Mouse (Mus musculus): Measurements from ENCODE around the gene Dolk. TPM values are rescaled to one million over a fixed set of nuclear protein-coding genes. Genes with fewer than 3 reads are reported as not detected.

The Dolk gene
- polyA plus RNA-seq (2012; rRNA removed): 14.4 and 15.7 TPM in 2 replicates

DNA sequence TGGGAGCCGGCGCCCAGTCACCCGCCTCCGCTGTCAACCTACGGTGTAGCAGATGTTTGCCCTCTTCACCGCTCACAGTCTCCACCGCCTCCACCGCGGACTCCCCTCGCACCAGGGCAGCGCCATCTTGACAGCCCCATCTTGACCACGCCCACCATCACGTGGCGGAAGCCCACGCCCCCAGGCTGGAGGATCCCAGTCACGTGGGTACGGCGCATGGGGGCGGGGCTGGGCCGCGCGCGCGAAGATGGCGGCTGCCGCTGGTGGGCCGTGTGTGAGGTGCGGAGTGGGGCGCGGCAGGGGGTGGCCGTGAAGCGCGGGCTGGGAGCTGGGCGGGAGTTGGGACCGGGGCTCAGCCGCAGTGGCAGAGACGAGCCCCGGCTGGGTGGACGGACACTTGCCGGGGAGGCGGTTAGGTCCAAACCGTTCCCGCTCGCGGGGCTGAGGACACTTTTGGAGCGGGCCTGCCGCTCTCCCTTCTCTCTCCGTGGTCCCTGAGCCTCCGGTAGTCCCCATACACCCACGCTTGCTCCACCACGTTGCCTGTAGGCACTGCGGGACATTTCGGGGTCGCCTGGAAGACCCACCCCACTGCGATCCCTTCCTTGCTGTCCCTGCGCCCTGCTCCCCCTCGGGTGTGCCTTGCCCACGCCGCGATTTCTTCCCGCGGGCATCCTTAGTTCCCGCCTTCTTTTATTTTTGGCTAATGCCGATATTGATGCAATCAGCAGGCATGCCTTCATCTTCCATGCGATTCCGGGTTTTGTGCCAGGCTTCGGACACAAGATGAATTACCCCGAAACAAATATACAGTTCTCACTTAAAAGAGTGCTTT, at the start of gene Dolk, which contains the start of gene Nup188:
Gene Dolk (minus strand): TSS at position 143 of the 835 bp plus-strand sequence.
Gene Nup188 (plus strand): TSS at position 206 of the 835 bp plus-strand sequence.
- peak; percentile 94 for DNase-seq (ENCODE audit: low spot score)

DNA sequence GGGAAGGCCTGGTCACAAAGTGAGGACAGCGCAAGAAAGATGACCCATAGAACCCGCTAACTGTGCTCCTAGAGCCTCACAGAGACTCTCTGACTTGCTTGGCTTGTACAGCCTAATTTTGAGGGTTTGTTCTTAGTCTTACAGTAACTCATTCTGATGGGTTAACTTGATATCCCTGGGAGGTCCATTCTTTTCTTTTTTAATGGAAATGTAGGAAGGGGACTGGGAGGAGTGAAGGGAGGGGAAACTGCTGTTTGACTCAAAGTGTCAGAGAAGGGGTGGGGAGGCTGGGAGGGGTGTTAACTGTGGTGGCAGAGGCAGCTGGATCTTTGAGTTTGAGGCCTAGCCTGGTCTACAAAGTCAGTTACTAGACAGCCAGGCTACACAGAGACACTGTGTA, 49.2 kb upstream of the Dolk start:
- no peak for DNase-seq (ENCODE audit: low spot score)

- no peak for DNase-seq (ENCODE audit: low spot score)
These were observed 42.7 kb upstream of the Dolk start for GRCm38 (mm10) chr2:30328791-30329190.

DNA sequence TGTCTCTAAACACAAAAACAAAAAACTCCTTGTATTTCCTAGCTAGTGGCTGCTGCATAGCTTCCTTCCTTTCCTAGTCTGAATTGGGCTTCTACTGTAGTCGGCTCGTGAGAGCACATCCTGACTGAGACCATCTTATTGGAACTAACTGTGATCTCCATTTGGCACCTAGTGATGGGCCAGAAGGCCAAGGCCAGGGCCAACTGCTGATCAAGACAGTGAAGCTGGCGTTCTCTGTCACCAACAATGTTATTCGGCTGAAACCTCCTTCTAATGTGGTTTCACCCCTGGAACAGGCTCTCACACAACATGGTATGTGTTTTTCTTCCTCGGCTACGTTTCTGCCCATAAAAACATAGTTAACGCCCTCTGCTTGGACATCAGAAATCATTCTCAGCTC, 41.1 kb upstream of the Dolk start:
- no peak for DNase-seq (ENCODE audit: low spot score)

GRCm38 (mm10) chr2:30325296-30325695, 39.2 kb upstream of the Dolk start:
- DNase-seq (ENCODE audit: low spot score): no peak

DNA sequence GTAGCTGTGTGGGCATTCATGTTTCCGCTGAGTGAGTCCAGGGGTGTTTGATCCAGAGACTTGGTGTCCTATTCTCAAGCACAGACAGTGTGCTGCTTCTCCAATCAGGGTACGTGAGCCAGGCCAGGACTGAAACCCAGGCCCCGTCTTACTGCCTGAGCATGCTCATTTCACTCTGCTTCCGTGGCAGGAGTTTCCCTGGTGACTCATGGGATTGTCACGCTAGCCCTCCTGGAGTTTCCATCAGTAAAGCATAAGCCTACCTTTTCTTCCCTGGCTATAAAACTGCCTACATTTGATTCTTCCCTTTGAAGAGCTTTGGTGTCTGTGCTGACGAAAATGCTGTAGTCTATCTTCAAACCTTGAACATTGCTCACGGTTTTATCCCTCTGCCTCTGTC, 37.0 kb upstream of the Dolk start:
- no peak for DNase-seq (ENCODE audit: low spot score)

DNA sequence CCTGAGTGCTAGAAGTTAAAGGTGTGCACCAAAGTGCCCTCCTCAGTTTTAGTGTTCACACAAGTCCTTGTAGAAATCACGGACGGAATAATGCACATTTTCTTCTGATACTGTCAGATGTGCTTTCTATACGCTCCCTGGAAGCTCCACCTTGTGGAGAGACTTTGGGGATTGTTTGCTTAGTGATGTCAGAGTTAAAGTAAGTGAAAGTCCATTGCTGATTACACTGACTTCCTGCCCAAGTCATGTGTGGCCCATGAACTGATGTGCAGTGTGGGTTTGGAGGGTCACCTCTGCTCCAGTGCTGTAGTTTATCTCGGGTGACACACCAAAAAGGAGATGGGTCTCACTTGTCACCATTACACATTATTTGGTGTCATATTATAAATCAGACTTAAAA, 33.1 kb upstream of the Dolk start:
- no peak for DNase-seq (ENCODE audit: low spot score)

DNA sequence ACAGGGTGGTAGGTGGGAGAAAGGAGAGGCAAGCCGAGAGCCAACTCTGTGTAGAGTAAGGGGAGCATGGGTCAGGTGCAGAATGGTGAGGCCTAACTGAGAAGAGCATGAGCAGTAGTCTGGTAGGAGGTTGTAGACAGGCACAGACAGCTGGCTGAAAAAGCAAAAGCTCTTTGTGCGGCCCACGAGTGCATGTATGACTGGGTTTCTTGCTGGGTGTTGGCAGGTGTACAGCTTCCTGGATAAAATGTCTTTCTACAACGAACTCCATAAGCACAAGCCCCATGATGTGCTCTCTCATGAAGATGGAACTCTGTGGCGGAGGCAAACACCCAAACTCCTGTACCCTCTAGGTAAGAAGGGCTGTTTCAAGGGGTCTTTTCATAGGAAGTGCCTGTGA, 30.8 kb upstream of the Dolk start:
- DNase-seq (ENCODE audit: low spot score): no peak

GRCm38 (mm10) chr2:30316136-30316535, 30.0 kb upstream of the Dolk start:
- DNase-seq (ENCODE audit: low spot score): no peak

GRCm38 (mm10) chr2:30311481-30311880, 25.3 kb upstream of the Dolk start:
- DNase-seq (ENCODE audit: low spot score): no peak

DNA sequence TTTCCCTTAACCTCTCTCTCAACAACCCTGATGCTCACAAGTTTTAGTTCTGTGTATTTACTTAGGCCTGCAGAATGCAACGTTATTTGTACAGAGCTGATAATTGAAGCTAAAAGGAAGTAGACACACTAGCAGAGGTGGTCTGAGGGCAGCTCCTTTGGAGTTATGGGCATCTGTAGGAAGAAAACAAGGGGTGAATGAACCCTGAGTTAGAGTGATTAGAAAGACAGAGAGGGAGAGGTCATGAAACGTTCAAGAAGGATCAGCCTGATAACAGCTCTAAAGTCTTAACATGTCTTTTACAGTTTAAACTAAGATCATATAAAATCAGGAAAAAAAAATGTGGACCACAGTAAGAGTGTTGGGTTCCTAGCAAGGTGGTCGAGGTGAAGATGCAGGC, 23.2 kb upstream of the Dolk start:
- DNase-seq (ENCODE audit: low spot score): no peak

- no peak for DNase-seq (ENCODE audit: low spot score)
These were observed 20.0 kb upstream of the Dolk start for GRCm38 (mm10) chr2:30306087-30306486.

GRCm38 (mm10) chr2:30299966-30300365, 13.8 kb upstream of the Dolk start:
- no peak for DNase-seq (ENCODE audit: low spot score)

DNA sequence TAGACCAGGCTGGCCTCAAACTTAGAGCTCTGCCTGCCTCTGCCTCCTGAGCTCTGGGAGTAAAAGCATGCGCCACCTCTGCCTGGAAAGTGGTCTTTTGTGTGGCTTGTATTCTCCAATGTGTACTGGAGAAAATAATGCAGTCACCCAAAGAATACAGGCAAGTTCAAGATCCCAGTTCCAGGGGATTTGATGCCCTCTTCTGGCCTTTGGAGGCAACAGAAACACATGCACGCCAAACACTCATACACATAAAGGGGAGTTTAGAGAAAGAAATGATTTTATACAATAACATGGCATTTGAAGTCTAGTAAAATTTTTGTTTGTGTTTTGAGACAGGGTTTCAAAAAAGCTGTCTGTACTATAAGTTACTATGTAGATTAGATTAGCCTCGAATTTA, 13.4 kb upstream of the Dolk start:
- no peak for DNase-seq (ENCODE audit: low spot score)

- no peak for DNase-seq (ENCODE audit: low spot score)
These were observed 866 bp upstream of the Dolk start for GRCm38 (mm10) chr2:30287027-30287373.

GRCm38 (mm10) chr2:30285416-30286181, 535 bp downstream of the Dolk start:
- peak; percentile 34 for DNase-seq (ENCODE audit: low spot score)

DNA sequence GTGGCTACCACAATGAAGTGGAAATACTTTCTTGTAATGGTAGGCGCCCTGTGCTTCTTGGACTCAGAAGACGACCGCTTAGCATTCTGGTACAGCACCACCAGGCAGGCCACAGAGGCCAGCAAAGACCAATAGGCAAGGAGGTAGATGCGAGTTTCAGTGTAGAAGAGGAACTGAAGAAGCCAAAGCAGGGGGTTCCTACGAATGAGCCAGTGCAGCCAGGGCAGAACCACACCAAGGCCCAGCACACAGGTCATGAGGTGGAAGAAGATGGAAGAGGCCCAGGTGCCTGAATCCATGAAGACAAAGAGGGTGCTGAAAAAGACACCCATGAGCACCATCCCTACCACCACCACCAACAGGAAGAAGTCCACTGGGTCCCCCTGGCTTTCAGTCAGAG, 1.1 kb downstream of the Dolk start:
- no peak for DNase-seq (ENCODE audit: low spot score)

- DNase-seq (ENCODE audit: low spot score): no peak
These were observed 2.9 kb downstream of the Dolk start for GRCm38 (mm10) chr2:30283193-30283592.

DNA sequence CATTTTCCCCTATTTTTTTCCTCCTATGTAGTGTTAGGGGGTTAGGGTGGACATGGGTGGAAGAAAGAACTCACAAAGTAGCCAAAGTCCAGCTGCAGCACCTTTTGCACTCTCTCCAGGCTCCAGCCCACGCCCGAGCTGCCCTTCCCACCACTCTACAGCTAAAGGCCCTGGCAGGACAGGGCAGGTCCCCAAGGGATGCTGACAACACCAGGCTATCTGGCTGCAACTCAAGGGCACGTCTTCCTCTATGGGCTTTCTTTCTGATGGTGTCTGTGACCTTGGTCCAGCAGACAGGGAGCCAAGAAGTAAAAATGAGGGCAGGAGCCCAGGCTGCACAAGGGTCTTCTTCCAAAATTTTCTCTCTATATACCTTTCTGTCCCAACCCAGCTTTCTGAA, 4.5 kb downstream of the Dolk start:
- DNase-seq (ENCODE audit: low spot score): no peak

- DNase-seq (ENCODE audit: low spot score): no peak
These were observed 5.4 kb downstream of the Dolk start, which contains the start of gene Gm28038 for GRCm38 (mm10) chr2:30280743-30281142. Gene Gm28038 (plus strand): TSS chr2:30281043.

- DNase-seq (ENCODE audit: low spot score): no peak
These were observed 16.0 kb downstream of the Dolk start for GRCm38 (mm10) chr2:30270134-30270533.

DNA sequence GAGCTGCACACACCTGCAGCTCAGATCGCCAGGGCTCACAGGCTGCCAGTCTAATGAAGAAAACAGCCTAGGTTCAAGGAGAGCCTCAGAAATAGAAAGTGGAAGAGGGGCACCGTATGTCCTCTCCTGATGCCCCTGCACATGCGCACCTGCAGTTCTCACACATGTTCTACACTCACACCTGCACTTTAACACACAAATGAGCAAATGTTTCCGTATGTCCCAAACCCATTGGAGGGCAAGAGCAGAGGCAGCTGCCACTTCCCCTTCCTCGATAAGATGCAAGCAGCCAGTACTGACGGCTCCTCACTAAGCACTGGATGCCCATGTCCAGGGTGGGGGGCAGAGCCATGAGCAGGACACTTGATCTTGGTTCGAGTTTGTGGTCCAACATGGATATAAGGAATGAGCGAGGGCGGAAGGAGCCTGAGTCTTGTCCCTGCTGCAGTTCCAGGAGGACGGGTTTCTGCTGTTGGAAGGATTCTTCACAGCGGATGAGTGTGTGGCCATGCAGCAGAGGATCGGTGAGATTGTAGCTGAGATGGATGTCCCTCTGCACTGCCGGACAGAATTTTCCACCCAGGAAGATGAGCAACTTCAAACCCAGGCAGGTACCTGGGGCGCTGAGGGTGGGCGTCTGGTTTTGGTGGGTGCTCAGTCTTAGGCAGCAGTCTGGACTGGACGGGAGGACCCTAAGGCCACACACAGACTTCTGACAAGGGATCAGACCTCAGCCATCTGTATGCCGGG, 16.7 kb downstream of the Dolk start:
- no peak for DNase-seq (ENCODE audit: low spot score)
